Mouse (Mus musculus): ENCODE measurements at regions not wholly inside any gene's neighbourhood (a gene's known extent, or its start where the extent isn't known, plus 50 kb on each side); places are given as distances from the start of the nearest gene placed in this dataset.

DNA sequence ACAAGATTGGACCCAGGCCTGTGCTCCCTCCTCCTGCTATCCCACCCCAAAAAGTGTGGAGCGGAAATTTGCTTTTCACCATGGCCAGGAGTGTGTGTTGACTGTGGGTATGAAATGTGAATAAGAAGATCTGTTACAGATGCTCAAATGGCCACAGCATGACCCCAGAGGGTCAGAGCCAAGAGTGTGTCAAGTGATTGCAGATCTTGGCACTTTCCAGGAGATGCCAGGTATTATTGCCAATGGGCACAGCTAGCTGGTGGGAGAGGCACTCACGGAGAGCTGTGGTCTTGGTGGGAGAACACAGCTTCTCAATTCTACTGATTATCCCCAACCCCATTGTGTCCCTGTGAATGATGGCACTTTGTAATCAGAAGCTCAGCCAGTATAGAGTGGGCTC is 62.7 kb downstream of the Smim20 start:
- intact Hi-C loops (cut with DNase I), result no loop called here
- DNase-seq, result no peak

DNA sequence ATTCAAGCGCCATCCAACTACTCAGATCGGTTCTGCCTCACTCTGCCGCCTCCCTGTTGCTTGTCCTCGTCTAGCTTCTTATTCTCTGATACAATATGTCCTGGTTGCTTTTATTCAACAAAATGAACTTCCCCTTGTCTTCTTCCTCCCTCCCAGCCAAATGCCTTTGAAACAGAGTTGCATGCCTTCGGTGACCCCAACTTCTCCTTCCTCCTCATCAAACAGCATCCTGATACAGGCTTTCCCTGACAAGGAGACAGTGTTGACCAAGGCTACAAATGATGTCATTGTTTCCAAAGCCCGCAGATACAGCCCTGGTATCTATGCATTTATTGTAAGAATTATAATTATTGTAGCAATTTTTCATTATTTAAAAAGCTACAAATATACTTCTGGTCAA is 69.8 kb downstream of the Smim20 start:
- intact Hi-C loops (cut with DNase I), result no loop called here
- DNase-seq, result no peak

DNA sequence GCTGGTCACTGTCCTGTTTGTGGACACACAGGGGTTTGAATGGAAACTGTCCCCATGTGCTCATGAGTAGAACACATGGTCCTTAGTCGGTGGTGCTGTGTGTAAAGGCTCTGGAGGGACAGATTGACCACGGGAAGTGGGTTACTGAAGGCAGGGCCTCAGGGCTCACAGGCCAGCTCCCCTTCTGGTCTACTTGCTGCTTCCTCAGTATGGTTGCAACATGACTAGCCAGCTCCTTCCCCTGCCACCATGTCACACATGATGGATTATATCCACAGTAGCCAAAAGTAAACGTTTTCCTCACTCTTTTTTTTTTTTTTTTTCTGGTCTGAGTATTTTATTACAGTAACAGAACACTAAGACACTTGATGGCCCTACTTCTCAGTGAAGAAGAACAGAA is 70.9 kb downstream of the Smim20 start:
- DNase-seq, result no peak
- intact Hi-C loops (cut with DNase I), result no loop called here

DNA sequence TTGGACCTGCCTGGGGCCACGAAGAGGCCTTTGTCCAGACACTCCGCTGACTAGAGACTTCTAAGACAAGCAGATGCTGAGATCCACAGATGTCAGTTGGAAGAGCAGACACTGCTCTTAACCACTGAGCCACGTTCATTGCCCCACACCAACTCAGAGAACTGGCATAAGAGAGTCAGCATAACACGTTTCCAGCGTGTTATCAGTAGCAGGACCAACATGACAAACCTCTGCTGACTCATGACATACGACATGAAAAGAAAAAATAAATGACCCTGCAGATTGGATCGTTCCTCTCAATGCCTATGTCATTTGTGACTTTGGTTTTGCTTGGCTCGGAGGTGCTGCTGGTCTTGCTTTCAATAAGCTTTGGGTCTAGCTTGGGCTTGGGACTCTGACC is 78.3 kb downstream of the Smim20 start:
- no peak for DNase-seq
- intact Hi-C loops (cut with DNase I), result no loop called here

DNA sequence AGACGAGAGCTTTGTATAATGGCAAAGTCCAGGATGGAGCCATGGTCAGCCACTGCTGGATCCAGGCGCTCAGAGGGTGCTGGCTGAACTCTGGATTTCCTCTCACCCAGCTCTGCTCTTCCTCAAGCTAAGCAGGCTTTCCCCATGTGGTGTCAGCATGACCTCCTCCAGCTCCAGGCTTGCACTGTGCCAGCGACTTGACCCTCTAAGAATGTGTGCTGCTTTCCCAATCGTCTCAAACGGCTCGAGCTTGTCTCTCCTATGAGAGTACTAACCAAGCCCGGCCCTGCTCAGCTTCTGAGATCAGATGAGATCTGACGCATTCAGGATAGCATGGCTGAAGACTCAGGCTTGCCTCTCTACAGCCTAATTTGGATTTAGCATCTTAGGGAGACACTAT is 79.1 kb downstream of the Smim20 start:
- DNase-seq, result peak; percentile 41 to 73
- intact Hi-C loops (cut with DNase I), result no loop called here

DNA sequence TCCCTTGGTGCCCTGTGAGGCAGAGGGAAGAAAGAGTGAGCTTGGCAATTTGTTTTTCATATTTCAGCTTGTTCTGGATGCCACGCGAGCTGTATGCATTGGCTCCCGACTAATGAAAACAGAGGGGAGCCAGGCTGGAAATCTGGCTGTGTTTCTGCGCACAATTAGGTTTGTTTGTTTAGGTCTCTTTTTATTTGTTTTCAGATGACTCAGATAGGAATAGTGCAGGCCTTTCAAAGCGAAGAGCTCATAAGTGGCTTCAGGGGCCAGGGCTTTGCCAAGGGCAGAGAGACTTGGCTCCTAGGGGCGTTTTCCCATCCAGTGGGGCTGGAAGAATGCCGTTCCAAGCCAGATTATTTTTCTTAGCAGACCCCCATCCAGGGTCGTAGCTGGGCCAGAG is 79.9 kb downstream of the Smim20 start:
- DNase-seq, result peak in 1 of 2 experiments; percentile 33
- intact Hi-C loops (cut with DNase I), result no loop called here

DNA sequence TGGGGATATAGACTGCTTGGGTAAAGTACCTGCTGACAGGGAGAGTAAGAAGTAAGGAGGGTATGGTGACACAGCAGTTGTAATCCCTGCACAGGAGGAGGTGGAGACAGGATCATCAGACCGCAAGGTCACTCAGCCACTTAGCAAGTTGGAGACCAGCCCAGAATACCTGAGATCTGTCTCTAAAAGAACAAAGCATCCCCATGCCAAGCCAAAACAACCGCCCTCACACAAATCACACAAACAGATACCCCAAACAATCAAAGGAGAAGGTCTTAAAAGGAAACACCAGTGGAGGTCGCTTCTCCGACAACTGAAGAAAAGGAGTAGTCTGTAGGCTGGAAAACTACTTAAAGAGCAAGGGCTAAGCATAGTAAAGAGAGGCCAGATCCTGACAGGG is 86.0 kb downstream of the Smim20 start:
- intact Hi-C loops (cut with DNase I), result no loop called here
- no peak for DNase-seq

DNA sequence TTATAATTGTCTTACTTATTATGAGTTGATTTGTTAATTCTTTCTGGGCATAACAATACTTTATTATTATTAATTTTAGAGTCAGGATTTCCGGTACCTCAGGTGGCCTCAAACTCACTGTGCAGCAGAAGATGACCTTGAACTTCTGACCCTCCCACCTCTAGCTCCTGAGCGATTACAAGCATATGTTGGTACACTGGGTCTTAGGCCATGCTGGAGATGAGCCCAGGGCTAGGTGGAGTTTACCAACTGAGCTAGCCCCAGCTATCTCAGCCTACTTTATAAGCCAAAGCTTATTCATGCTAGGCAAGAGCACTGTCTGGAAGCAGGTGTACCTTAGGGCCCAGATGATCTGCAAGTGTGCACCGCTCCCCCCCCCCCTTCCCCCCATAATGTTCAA is 87.4 kb downstream of the Smim20 start:
- no peak for DNase-seq
- intact Hi-C loops (cut with DNase I), result loop anchor here (2.0 kb wide), 2 partner anchors 285 to 317 kb away; no protein-coding TSS in a partner anchor

DNA sequence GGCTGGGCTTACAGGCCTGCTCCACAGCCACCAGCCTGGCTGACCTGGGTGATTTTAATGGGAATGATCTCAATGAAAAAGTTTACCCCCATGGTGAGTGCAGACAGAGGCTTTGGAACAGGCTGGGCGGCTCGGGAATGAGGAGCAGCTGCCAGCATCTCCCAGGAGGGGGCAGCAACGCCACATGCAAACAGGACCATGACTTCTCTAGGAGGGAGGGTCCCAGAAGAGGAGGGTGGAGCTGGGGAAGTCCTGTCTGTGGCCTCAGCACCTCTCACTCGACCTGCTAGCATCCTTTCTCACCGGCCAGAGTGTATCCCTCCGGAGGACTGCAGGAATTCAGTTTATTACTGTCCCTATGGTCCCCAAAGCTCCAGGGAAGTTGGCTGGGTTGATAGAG is 88.2 kb downstream of the Smim20 start:
- DNase-seq, result peak; percentile 78 to 83
- intact Hi-C loops (cut with DNase I), result loop anchor here (1.0 to 5.0 kb wide), 4 partner anchors 239 to 316 kb away; no protein-coding TSS in a partner anchor

DNA sequence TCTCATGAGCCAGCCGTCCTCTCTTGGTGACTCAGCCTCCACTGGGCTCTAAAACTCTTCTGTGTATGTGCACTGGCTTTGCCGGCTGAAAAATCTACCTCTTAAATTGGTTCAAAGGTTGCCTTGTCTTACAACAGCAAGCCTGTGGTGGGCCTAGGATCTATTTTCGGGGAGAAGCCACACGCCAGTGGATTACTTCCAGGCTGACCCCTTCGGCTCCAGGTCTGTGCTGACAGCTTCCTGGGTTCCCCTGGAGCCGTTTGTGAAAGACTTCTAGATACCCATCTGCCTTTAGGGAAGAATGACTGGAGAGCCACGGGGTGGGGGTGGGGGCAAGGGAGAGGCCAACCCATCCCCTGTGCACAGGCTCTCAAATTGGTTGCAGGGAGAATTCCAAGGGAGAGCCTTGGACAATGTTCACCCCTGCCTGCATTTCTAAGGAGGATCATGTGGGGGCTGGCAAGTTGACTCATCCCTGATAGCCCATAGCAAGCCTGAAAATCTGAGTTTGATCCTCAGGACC is 90.3 kb downstream of the Smim20 start:
- intact Hi-C loops (cut with DNase I), result loop anchor here (5.0 kb wide), 1 partner anchor 300 kb away; no protein-coding TSS in a partner anchor

DNA sequence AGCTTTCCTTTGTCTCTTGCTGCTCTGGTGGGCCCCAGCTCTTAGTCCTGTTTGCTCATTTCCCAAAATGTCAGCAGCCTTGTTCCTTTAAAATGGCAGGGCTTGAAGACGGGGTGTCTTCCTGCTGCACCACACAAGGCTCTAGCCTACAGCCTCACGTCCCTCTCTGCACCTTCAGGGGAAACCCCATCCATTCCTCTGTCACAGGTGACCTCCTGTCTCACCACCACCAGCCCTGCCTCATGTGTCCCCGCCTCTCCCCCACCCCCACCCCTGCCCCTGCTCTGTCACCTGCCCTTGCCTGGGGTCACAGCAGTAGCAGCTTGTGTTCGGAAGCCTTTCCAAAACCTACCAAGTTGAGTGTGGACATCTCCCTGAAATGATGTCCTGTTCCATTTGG is 91.3 kb downstream of the Smim20 start:
- intact Hi-C loops (cut with DNase I), result loop anchor here (5.0 kb wide), 1 partner anchor 299 kb away; no protein-coding TSS in a partner anchor

More for the DNA sequence above, 90.3 kb downstream of the Smim20 start:
- no peak for DNase-seq

DNA sequence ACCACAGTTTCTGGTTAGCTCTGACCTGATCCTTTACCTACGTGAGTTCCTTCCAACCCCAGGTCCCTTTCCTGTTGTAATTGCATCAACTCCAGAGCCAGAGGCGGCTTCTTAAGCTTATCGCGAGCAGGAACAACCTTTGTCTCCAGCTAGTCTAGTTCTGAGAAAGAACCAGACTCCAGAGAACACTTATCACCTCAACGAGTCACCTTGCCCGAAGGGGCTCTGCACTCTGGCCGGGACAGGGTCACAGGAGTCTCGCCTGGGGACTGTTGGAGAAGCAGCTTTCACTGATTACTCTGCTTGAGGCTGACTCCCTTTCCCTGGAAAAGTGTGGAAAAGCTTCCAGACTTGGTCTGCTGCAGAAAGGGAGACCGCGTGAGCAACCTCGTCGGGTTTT is 93.0 kb downstream of the Smim20 start:
- intact Hi-C loops (cut with DNase I), result loop anchor here (5.0 kb wide), 1 partner anchor 297 kb away; no protein-coding TSS in a partner anchor
- DNase-seq, result no peak

More for the DNA sequence above, 91.3 kb downstream of the Smim20 start:
- DNase-seq, result no peak

DNA sequence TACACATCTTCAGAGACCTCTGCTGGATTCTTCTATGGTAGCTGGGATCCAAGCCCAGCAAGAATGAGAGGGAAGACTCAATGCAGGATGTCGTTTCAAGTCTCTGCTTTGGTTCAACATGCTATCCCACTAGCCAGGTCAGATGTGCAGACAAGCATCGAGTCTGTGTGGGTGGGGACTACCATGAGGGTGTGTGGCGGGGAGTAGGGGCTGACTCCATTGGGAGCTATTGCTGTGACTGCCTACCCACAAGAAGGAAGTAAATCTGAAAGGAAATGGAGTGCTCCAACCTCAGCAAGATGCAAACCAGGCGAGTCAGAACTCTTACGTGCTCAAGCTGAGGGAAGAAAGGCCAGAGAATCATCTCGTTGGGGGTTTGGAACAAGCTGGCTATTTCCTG is 94.4 kb downstream of the Smim20 start:
- intact Hi-C loops (cut with DNase I), result no loop called here
- no peak for DNase-seq

DNA sequence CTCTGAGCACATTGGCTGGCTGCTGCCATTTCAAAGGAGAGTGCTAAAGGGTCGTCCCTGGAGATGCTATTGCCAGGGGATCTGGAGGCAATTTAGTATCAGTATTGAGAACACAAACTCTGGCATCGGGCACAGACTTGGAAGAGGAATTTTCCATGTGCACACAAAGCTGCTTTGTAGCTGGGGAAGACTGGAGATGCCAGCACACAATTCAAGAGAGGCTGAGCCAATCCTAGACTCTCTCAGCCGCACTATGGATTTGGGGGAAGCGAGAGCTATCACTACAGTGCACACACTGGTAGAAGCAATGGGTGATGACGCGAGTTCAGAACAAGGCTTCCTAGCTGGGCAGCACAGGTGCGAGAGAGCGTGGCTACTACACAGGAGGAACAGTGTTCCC is 97.0 kb downstream of the Smim20 start:
- intact Hi-C loops (cut with DNase I), result no loop called here
- no peak for DNase-seq

DNA sequence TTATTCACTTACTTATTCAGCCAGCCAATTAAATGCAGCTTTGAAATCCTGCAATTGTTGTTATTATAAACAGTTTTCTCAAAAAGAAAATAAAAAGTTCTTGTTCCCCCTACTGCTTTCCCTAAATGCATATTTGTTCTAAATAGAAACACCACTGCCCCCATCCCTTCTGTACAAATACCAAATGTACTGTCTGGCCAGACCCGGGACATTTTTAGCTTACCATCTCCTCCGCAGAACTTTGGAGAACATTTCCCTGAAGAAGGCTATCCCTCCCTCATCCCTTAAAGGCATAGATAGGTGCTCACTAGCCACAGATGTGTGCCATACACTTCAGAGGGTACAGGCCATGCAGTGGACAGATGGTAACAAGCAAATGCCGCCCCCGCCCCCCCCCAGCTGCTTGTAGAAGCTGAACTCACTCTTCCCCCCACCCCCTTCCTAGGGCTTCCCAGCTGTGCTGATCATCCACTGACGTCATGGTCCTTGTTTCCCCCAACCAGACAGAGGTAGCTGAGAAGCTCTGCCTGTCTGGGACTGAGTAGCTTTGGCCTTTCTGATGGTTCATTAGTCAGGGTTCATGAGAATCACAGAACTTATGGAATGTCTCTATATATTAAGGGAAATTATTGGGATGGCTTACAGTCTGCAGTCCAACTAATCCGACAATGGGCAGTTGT is 98.9 kb upstream of the Rbpj start:
- intact Hi-C loops (cut with DNase I), result no loop called here
- DNase-seq, result no peak

DNA sequence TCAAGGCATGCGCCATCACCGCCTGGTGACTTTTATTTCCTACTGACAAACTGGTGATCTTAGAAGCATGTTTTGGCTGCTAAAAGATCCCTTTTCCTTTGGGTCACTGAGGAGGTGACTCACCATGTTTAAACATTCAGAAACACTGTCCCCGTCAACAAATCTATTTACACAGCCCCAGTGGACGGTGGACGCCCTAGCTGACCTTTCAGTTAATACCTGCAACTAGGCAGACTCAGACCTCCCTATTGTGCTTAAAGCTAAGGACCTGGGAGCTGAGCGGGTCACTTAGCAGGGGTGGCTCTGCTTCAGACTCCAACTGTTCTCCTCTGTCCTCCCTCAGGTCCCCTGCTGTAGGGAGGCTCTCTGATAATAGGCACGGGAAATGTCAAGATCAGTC is 95.7 kb upstream of the Rbpj start:
- no peak for DNase-seq
- intact Hi-C loops (cut with DNase I), result no loop called here

DNA sequence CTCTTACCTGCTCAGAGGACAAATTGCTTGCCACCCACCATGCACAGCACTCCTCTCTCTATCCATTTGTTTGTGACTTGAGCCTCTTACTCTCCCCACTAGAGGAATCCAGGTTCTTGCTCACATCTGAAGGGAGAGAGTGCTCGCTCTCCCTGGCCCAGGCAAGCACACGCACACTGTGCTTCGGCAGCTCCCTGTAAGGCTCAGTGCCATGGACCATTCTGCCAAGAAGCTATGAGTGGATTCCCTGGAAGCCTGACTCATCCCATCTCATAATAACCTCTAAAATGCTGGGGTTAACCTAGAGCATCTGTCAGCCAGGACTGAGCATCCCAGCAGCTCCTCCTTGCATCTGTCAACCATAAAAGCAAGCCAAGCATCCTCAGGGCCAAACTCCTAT is 94.3 kb upstream of the Rbpj start:
- peak; percentile 43 to 71 for DNase-seq
- intact Hi-C loops (cut with DNase I), result no loop called here

DNA sequence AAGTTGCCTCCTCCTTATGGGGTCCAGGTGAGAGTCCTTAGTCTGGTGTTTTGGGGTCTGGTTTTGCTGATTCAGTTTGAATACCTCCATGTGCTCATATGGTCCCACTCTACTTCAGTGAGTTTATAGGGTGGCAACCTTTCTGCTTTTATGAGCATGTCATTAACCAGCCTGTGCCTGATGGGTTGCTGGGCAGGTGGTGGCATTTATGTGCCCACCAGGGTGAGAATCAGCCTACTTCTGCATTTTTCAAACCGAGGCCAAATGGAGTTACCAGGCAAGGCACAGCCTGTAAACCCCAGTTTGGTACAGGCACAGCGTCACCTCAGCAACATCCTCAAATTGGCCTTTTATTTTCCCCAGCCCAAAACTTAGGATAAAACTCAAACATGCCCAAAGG is 92.6 kb upstream of the Rbpj start:
- intact Hi-C loops (cut with DNase I), result no loop called here
- DNase-seq, result no peak

DNA sequence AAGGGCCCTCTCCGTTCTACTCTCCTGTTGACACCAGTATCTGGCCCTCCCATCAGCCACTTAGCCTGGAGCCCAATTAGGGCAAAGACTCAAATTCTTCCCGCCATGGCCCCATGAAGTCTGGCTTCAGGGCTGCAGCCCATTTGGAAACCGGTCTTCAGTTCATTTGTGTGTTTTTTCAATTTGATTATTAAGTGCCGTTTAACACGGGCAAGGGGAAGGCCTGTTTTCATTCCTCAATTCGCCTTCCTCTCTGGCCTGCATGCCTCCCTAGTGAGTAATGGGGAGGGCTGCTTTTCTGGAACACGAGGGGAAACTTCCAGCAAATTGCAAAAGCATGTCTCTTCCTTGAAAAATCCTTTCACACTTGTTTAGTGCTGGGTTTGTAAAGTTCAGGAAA is 89.1 kb upstream of the Rbpj start:
- intact Hi-C loops (cut with DNase I), result loop anchor here (5.0 kb wide), 1 partner anchor 215 kb away; no protein-coding TSS in a partner anchor
- DNase-seq, result no peak

DNA sequence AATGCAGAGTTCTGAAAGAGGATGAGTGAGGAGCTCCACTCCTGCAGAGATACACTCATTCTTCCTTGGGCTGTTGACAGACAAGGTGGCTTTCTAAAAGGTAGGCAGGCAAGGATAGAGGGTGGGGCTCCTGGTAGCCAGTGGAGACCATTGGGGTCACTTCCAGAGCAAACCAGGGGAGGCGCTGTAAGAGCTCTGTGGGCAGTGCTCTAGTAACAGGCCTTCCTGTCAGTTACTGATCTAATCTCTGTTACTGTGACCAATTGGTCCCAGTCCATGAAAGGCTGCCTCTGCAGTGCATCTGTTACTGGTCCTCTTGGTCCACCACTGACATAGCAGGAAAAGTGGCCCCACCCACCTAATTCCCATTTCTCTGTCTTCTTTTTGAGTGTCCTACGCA is 88.3 kb upstream of the Rbpj start:
- DNase-seq, result no peak
- intact Hi-C loops (cut with DNase I), result loop anchor here (5.0 kb wide), 1 partner anchor 215 kb away; no protein-coding TSS in a partner anchor

DNA sequence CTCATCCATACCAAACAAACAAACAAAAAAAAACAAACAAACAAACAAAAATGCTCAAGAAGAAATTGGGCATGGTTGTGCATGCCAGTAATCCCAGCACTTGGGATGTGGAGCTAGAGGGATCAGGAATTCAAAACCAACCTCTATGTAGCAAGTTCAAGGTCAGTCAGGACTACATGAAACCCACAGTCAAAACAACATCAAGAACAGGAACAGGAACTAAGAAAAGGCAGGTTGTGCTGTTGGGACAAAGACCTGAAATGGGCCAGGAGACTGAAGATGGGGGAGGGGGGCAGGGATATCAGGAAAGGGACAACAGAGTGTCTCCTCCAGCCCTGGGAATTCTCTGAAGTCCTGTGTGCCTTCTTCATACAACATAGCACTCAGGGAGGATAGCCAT is 87.8 kb upstream of the Rbpj start:
- intact Hi-C loops (cut with DNase I), result loop anchor here (5.0 kb wide), 1 partner anchor 214 kb away; no protein-coding TSS in a partner anchor
- DNase-seq, result no peak

DNA sequence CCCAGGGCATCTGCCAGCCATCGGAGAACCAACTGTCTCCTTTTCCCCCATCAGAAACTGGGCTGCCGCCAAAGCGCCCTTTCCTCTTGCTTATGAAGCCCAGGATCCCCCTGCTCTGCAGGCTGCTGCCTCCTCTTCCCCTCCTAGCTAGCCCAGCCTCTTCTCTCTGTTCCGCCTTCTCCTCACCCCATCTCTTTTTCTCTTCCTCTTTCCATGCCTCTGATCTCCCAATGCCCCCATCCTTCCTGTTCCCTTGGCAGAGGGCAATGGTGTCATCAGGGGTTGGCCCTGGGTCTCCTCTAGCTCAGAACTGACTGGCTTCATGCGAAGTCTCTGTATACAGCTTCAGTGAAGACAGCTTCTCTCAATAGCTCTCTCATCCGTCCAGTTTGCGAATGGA is 87.4 kb upstream of the Rbpj start:
- no peak for DNase-seq
- intact Hi-C loops (cut with DNase I), result loop anchor here (5.0 kb wide), 1 partner anchor 214 kb away; no protein-coding TSS in a partner anchor
